Mouse (Mus musculus) mesoderm, embryonic 11.5 days (tissue): ENCODE data around the gene Syt14.

Source experiments
- DNase-seq: peaks from one replicate; pipeline ENCODE4 v3.0.0-alpha.2; 2012; ENCODE audit warnings: low read depth, low spot score

Gene Syt14

GRCm38 (mm10) chr1:193035371-193036238, at the start of gene Syt14:
TSS of gene Syt14 (minus strand) at chr1:193035775.
- peak; percentile 90 for DNase-seq

GRCm38 (mm10) chr1:193084016-193084415, 48.4 kb upstream of the Syt14 start:
- DNase-seq, result no peak

GRCm38 (mm10) chr1:193083051-193083450, 47.5 kb upstream of the Syt14 start:
- no peak for DNase-seq

DNA sequence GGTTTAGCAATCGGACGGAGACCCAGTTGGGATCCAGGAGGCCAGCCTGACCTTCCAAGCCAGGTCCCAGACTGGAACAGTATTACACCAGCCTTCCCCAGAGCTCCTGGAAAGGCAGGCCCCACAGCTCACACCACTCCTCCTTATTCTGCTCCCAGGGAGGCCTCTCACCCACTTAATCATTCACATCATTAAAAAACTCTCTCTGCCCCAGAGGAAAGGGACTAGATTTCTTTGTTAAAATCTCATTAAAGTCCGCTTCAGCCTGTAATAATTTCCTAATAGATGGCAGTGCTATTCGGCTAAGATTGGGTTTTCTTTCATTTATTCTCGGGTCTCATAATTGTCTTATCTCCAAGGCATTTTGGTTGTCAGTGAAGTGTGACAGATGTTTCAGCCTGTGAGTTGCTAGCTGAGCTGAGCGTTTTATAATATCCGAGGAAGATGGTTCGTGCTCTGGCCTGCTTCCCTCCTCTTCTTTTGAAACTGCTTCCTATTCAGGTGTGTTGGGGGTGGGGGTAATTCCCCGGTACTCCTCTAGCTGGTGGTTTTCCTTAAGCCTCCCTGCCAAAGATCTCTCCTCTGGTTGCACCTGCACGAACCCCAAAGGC, 46.8 kb upstream of the Syt14 start:
- no peak for DNase-seq

- DNase-seq, result no peak
These were observed 27.0 kb upstream of the Syt14 start for GRCm38 (mm10) chr1:193062618-193063017.

DNA sequence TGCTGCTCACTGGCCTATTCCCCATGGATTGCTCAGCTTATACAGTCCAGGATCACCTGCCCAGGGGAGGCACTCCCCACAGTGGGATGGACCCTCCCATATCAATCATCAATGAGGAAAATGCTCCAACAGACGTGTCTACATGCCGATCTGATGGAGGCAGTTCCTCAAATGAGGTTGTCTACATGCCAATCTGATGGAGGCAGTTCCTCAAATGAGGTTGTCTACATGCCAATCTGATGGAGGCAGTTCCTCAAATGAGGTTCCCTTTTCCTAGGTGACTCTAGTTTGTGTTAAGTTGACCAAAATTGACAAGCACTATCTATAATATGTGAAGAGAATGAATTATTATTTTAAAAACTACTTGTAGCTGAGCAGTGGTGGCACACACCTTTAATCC, 24.6 kb upstream of the Syt14 start:
- DNase-seq, result no peak

DNA sequence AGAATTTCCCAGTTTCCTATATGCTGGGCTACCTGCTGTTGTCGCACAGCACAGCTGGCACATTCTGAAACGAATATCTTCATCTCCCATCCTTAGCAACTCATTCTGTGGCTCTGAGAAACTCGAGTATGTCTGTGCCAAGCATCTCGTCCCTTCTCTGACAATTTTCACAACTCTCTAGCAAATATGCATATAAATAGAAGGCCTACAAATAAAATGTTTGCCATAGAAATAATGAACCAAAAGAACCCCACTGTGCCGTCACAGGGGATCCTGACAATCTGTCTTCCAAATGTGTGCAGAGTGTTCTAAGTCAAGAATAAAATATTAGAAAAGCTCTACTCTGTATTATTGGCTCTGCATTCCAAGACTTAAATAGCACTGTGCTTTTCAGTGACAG, 24.0 kb upstream of the Syt14 start:
- no peak for DNase-seq

- DNase-seq, result no peak
These were observed 18.8 kb upstream of the Syt14 start for GRCm38 (mm10) chr1:193054401-193054800.

DNA sequence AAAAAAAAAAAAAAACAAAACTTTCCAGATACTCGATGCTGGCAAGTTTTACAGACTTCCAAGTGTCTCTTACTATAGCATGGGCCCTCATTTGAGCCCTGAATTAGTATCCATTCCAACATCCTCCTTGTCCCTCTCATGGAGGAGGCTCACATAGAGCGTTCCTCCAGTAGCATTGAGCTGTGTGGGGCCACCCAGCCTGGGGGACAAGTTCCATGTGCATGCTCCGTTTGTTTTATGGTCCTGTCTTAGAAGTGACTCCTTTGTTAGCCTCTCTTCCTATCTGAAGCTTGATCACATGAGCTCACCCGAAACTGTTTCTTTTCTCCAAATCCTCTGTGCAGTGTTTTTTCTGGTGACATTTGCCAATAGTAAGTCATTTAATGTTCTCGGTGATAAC, 17.5 kb upstream of the Syt14 start:
- no peak for DNase-seq

GRCm38 (mm10) chr1:193047616-193048015, 12.0 kb upstream of the Syt14 start:
- no peak for DNase-seq

GRCm38 (mm10) chr1:193042760-193043295, 7.3 kb upstream of the Syt14 start:
- no peak for DNase-seq

DNA sequence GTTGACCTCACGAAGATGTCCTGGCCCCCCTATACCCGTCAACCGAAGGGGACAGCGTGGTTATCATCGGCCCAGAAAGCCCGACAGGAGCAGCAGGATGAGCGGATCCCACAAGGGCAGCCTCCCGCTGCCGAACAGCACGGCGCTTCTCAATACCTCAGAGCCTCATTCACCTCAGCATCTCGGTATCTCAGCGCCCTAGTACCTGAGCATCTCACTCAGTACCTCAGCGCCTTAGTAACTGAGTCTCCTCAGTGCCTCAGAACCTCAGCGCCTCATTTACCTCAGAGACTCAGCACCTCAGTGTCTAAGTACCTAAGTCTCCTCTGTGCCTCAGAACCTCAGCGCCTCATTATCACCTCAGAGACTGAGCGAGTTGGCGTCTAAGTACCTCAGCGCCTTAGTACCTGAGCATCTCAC, 614 bp downstream of the Syt14 start:
- DNase-seq, result peak; percentile 21

DNA sequence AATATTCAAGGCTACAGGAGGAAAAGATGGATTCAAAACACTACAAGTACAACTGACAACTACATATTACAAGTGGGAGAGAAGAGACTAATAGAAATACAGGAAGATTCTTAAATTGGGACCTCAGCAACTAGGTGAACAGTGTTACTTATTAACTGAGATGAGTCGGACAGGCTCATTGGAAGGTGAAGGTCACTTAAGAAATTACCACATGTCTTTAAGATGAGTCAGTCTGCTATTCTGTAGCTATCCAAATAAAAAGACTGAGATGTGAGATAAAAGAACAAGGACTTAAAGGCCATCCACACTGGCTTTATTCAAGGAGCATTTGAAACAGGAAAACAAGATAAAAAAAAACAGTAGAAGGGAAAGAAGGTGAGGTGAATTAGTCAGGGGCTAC, 11.3 kb downstream of the Syt14 start:
- no peak for DNase-seq

- no peak for DNase-seq
These were observed 23.2 kb downstream of the Syt14 start for GRCm38 (mm10) chr1:193012351-193012750.

DNA sequence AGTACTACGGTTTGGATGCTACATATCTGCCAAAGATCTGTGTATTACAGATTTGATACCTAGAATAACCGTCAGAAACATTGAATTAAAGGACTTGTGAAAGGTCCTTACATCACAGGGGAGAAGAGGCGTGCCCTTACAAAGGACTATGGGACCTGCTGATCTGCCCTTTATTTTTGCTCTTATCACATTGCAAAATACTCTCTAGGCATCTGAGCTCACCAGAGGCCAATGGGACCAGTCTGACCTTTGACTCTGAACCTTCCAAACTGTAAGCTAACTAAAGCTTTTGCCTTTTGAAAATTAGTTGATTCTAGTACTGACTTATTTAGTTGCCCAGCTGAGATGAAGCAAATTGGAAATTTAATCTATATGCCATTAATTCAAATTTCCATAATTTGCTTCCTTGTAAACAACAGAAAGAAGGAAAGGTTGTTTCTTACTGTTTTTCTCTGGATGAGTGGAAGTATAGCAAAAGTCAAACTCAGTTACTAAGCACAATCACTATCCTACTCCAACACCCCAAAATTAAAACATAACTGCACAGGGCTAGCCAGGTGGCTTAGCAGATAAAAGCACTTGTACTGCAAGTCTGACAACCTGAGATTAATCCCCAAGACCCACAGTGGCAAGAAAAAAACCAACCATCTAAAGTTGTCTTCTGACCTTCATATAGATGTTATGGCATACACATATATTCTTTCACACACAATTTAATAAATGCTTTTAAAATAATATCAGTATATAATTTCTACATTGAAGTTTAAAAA, 24.4 kb downstream of the Syt14 start:
- no peak for DNase-seq

DNA sequence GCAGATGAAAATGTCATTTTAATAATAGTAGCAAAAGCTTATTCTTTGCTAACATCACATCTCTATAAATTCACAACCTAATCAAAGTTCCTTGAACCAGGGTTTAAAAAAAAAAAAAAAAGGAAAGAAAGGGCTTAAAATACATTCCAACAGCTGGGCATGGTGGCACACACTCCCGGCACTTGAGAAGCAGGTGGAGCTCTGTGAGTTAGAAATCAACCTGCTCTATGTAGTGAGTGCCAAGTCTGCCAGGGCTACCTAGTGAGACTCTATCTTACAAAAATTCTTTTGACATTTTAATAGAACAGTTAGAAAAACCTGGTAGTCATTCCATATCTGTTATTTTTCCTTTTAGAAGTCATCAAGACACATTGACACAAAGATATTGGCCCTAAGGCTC, 31.0 kb downstream of the Syt14 start:
- DNase-seq, result no peak

DNA sequence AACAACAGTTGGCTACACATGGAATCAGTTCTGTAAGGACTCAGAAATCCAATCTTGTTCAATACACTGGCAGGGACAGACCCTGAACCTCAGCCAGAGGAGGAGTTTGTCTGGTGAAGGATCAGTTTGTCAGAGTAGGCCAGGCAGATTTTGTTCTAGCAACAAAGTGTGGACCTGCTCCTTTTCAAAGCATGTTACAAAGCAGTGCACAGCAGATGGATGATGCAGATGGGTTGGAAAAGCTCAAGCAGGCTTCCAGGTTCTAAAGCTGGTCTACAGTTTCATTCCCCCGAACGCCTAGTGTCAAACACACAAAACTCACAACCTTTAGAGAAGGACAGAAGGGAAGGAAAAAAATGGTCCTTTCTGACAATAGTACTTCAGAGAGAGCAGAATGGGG, 31.6 kb downstream of the Syt14 start:
- no peak for DNase-seq

DNA sequence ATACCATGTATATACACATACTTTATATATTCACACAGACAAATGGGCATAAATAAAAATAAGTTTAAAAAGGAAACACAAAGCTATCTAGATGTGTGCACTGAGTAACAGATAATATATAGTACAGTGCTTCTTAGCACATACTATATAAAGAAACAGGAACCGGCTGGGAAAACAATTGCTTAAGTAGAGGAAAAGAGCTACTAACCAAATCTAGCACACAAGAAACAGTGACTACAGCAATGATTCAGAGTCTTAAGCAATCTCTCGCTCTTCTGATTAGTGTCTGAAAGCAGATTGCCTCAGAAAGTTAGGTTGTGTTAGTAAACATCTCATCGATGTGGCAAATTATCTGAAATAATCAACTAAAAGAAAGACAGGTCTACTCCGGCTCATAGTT, 33.3 kb downstream of the Syt14 start:
- DNase-seq, result no peak

- no peak for DNase-seq
These were observed 34.0 kb downstream of the Syt14 start for GRCm38 (mm10) chr1:193001587-193001986.

GRCm38 (mm10) chr1:193000908-193001307, 34.7 kb downstream of the Syt14 start:
- no peak for DNase-seq

DNA sequence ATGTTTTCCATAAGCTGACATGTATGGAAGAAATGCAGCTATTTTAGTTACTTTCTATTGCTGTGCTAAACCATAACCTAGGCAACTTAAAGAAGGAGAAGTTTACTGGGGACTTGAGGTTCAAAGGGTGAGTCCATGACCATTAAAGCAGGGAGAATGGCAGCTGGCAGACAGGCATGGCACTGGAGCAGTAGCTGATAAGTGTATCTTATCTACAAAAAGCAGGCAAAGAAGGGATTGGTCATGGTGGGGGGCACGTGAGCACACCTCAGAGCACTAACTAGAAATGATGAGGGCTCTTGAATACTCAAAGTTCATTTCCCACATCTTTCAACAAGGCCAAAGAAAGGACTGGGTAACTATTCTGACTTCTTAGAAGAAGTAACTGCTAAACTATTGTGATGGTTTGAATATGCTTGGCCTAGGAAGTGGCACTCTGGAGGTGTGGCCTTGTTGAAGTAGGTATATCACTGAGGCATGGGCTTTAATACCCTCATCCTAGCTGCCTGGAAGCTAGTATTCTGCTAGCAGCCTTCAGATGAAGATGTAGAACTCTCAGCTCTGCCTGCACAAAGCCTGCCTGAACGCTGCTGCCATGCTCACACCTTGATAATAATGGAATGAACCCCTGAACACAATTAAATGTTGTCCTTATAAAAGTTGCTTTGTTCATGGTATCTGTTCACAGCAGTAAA, 41.2 kb downstream of the Syt14 start:
- no peak for DNase-seq

GRCm38 (mm10) chr1:192993491-192993890, 42.1 kb downstream of the Syt14 start:
- no peak for DNase-seq
